Mouse (Mus musculus): Measurements from ENCODE around the gene Cacna2d2. TPM values are rescaled to one million over a fixed set of nuclear protein-coding genes. Genes with fewer than 3 reads are reported as not detected.
A peak's percentile ranks its signal among the peaks of the same experiment; 100 is the strongest.

Cacna2d2 gene
- polyA plus RNA-seq, 1 experiment from 2014 or later, result 9.8 TPM

- 19% methylated on average over 17 of the region's 17 CpGs for WGBS
- Histone ChIP-seq H3K27ac (replicated peaks) (peak overlapping the region; percentile 78), H3K36me3 (no peaks in the 10 kb centered on the region), H3K27me3 (replicated peaks) (no peaks in the 10 kb centered on the region), H3K4me2 (no peak overlapping the region), H3K4me3 (replicated peaks) (no peak overlapping the region), H3K9ac (replicated peaks) (no peak overlapping the region), H3K9me3 (replicated peaks) (no peaks in the 10 kb centered on the region), H3K4me1 (peaks cover 63% of the 10 kb centered on the region)
- ATAC-seq (ENCODE audit: low FRiP score), result peak; percentile 32; the same call in 1 of the 2 replicates
These were observed 84.9 kb downstream of the Cacna2d2 start for GRCm38 (mm10) chr9:107484302-107484701.

GRCm38 (mm10) chr9:107484766-107485165 lies 85.4 kb downstream of the Cacna2d2 start:
- ATAC-seq (ENCODE audit: low FRiP score), result 0 out of 2 replicates have a peak, but pooled peaks have one; percentile 8
- H3K4me1 ChIP-seq, result peaks cover 58% of the 10 kb centered on the region

DNA sequence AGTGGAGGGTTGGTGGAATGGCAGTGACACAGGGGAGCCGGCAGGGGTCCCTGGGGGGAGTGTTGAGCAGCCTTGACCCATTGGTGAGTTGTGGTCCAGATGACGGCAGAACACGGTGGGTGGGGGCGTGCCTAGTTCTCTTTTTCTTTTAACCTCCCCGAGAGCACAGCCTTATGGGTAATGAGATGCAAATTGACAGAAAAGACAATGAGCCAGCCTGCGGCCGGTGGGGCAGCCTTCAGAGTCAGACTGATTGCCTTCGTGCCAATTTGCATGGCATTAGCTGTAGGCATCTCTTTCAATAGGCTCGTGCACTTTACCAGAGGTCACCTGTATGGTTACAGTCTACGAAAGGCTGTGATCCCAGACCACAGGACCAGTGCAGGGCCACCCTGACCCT lies 86.7 kb downstream of the Cacna2d2 start:
- H3K4me1 ChIP-seq, result peaks cover 54% of the 10 kb centered on the region
- no peak for ATAC-seq (ENCODE audit: low FRiP score)
- H3K27ac ChIP-seq (replicated peaks), result no peak overlapping the region
- no peak overlapping the region for H3K4me3 ChIP-seq (replicated peaks)
- H3K27me3 ChIP-seq (replicated peaks), result no peaks in the 10 kb centered on the region
- H3K4me2 ChIP-seq, result no peak overlapping the region
- H3K36me3 ChIP-seq, result no peaks in the 10 kb centered on the region
- H3K9me3 ChIP-seq (replicated peaks), result no peaks in the 10 kb centered on the region
- WGBS, result 17% methylated on average over 10 of the region's 10 CpGs
- H3K9ac ChIP-seq (replicated peaks), result no peak overlapping the region

More at GRCm38 (mm10) chr9:107484766-107485165, 85.4 kb downstream of the Cacna2d2 start:
- Histone ChIP-seq H3K27ac (replicated peaks) (peak overlapping the region; percentile 78), H3K4me3 (replicated peaks) (no peak overlapping the region), H3K36me3 (no peaks in the 10 kb centered on the region), H3K9ac (replicated peaks) (no peak overlapping the region), H3K4me2 (no peak overlapping the region), H3K27me3 (replicated peaks) (no peaks in the 10 kb centered on the region), H3K9me3 (replicated peaks) (no peaks in the 10 kb centered on the region)
- WGBS, result 61% methylated on average over 6 of the region's 6 CpGs

GRCm38 (mm10) chr9:107486507-107487225 lies 87.3 kb downstream of the Cacna2d2 start:
- H3K27me3 ChIP-seq (replicated peaks), result no peaks in the 10 kb centered on the region
- H3K4me2 ChIP-seq, result no peak overlapping the region
- H3K9ac ChIP-seq (replicated peaks), result no peak overlapping the region
- 67% methylated on average over 6 of the region's 6 CpGs for WGBS
- peaks cover 54% of the 10 kb centered on the region for H3K4me1 ChIP-seq
- no peak overlapping the region for H3K27ac ChIP-seq (replicated peaks)
- H3K36me3 ChIP-seq, result no peaks in the 10 kb centered on the region
- no peaks in the 10 kb centered on the region for H3K9me3 ChIP-seq (replicated peaks)
- H3K4me3 ChIP-seq (replicated peaks), result no peak overlapping the region
- ATAC-seq (ENCODE audit: low FRiP score), result no peak

GRCm38 (mm10) chr9:107490146-107490545 lies 90.7 kb downstream of the Cacna2d2 start:
- Histone ChIP-seq H3K4me2 (no peak overlapping the region), H3K9me3 (replicated peaks) (no peaks in the 10 kb centered on the region), H3K4me3 (replicated peaks) (no peak overlapping the region), H3K9ac (replicated peaks) (no peak overlapping the region), H3K27ac (replicated peaks) (no peak overlapping the region), H3K4me1 (peaks cover 49% of the 10 kb centered on the region), H3K36me3 (no peaks in the 10 kb centered on the region), H3K27me3 (replicated peaks) (no peaks in the 10 kb centered on the region)
- 42% methylated on average over 8 of the region's 8 CpGs for WGBS
- no peak for ATAC-seq (ENCODE audit: low FRiP score)

DNA sequence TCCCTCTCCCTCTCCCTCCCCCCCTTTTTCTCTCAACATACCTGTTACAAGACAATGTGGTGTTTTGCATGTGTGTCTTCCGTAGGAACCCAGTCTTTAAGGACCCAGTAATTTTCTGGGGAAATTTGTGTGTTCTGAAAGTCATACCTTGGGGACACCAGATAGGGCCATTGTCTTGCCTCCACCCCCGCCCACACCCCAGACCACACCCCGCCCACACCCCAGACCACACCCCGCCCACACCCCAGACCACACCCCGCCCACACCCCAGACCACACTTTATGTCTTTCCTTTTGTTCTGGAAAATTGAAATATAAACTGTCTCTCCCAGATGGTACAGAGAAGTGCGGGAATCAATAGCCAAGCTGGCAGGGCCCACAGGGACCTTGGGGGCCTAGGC lies 91.2 kb downstream of the Cacna2d2 start:
- Histone ChIP-seq H3K9ac (replicated peaks) (no peak overlapping the region), H3K4me1 (peaks cover 44% of the 10 kb centered on the region), H3K4me3 (replicated peaks) (no peak overlapping the region), H3K36me3 (no peaks in the 10 kb centered on the region), H3K27ac (replicated peaks) (no peak overlapping the region), H3K4me2 (no peak overlapping the region), H3K27me3 (replicated peaks) (no peaks in the 10 kb centered on the region), H3K9me3 (replicated peaks) (no peaks in the 10 kb centered on the region)
- no peak for ATAC-seq (ENCODE audit: low FRiP score)
- WGBS, result 58% methylated on average over 6 of the region's 6 CpGs

- ATAC-seq (ENCODE audit: low FRiP score), result no peak
- Histone ChIP-seq H3K36me3 (0 out of 2 replicates have a peak, but pooled peaks cover 4% of the 10 kb centered on the region), H3K4me2 (no peak overlapping the region), H3K9me3 (replicated peaks) (no peaks in the 10 kb centered on the region), H3K27ac (replicated peaks) (no peak overlapping the region), H3K4me1 (peaks cover 33% of the 10 kb centered on the region), H3K9ac (replicated peaks) (no peak overlapping the region), H3K4me3 (replicated peaks) (no peak overlapping the region), H3K27me3 (replicated peaks) (no peaks in the 10 kb centered on the region)
- WGBS, result 67% methylated on average over 1 of the region's 1 CpGs
These were observed 94.1 kb downstream of the Cacna2d2 start for GRCm38 (mm10) chr9:107493511-107493910.

- H3K4me3 ChIP-seq (replicated peaks), result no peak overlapping the region
- no peak overlapping the region for H3K9ac ChIP-seq (replicated peaks)
- WGBS, result 70% methylated on average over 12 of the region's 12 CpGs
- no peaks in the 10 kb centered on the region for H3K27me3 ChIP-seq (replicated peaks)
- no peak overlapping the region for H3K27ac ChIP-seq (replicated peaks)
- H3K4me1 ChIP-seq, result peaks cover 33% of the 10 kb centered on the region
- ATAC-seq (ENCODE audit: low FRiP score), result no peak
- H3K9me3 ChIP-seq (replicated peaks), result no peaks in the 10 kb centered on the region
- H3K36me3 ChIP-seq, result peaks cover 11% of the 10 kb centered on the region; the same call in 1 of the 2 replicates
- no peak overlapping the region for H3K4me2 ChIP-seq
These were observed 94.8 kb downstream of the Cacna2d2 start for GRCm38 (mm10) chr9:107494238-107494637.

DNA sequence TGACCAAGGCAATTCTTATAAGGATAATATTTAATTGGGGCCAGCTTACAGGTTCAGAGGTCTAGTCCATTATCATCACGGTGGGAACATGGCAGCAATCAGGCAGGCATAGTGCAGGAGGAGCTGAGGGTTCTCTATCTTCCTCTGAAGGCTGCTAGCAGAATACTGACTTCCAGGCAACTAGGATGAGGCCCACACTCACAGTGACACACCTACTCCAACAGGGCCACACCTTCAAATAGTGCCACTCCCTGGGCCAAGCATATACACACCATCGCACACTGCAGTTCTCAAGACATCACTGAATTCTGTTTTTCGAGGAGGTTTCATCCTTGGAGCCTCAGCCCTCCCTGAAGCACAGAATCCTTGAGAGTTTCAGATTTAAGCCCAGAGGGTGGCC lies 96.9 kb downstream of the Cacna2d2 start:
- Histone ChIP-seq H3K9me3 (replicated peaks) (no peaks in the 10 kb centered on the region), H3K4me3 (replicated peaks) (no peak overlapping the region), H3K9ac (replicated peaks) (no peak overlapping the region), H3K36me3 (peaks cover 11% of the 10 kb centered on the region; the same call in 1 of the 2 replicates), H3K27me3 (replicated peaks) (no peaks in the 10 kb centered on the region), H3K27ac (replicated peaks) (no peak overlapping the region), H3K4me1 (peaks cover 21% of the 10 kb centered on the region), H3K4me2 (no peak overlapping the region)
- 85% methylated on average over 3 of the region's 3 CpGs for WGBS
- no peak for ATAC-seq (ENCODE audit: low FRiP score)

DNA sequence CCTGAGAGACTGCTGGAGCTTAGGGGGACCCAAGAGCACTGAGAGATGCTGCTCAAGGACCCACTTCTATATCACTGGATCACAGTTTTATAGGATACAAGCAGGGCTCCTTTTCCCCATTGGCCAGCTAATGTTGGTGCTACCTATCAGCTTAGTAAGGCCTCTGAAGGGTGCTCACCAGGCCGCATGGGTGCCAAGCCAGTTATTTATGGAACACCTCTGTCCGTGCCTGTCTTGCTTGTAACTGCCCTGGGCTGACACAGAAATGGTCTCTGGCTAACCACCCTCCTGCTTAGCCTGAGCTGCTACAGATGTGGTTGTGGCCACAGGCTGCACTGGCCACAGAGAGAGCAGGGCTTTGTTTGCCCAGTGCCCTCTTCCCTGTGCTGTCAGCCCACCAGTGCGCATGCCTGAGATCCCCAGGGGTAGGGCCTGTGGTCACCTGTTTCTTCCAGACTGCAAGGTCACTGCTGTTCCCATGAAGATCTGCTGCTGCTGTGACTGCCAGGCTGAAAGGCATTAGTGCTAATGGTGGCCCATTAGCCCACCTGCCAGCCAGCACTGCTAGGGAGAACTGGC lies 101.4 kb downstream of the Cacna2d2 start:
- H3K27me3 ChIP-seq (replicated peaks), result no peaks in the 10 kb centered on the region
- H3K9ac ChIP-seq (replicated peaks), result no peak overlapping the region
- H3K4me2 ChIP-seq, result no peak overlapping the region
- no peak for ATAC-seq (ENCODE audit: low FRiP score)
- WGBS, result 84% methylated on average over 3 of the region's 3 CpGs
- peaks cover 28% of the 10 kb centered on the region for H3K4me1 ChIP-seq
- no peak overlapping the region for H3K4me3 ChIP-seq (replicated peaks)
- peaks cover 11% of the 10 kb centered on the region; the same call in 1 of the 2 replicates for H3K36me3 ChIP-seq
- no peaks in the 10 kb centered on the region for H3K9me3 ChIP-seq (replicated peaks)
- no peak overlapping the region for H3K27ac ChIP-seq (replicated peaks)

GRCm38 (mm10) chr9:107502131-107502846 lies 102.9 kb downstream of the Cacna2d2 start:
- 69% methylated on average over 12 of the region's 12 CpGs for WGBS
- H3K4me3 ChIP-seq (replicated peaks), result no peak overlapping the region
- no peak overlapping the region for H3K27ac ChIP-seq (replicated peaks)

More at GRCm38 (mm10) chr9:107502131-107502846, 102.9 kb downstream of the Cacna2d2 start:
- no peaks in the 10 kb centered on the region for H3K27me3 ChIP-seq (replicated peaks)
- H3K9me3 ChIP-seq (replicated peaks), result no peaks in the 10 kb centered on the region
- peaks cover 43% of the 10 kb centered on the region for H3K4me1 ChIP-seq
- H3K36me3 ChIP-seq, result peaks cover 11% of the 10 kb centered on the region; the same call in 1 of the 2 replicates
- no peak for ATAC-seq (ENCODE audit: low FRiP score)
- H3K4me2 ChIP-seq, result no peak overlapping the region
- H3K9ac ChIP-seq (replicated peaks), result no peak overlapping the region
